9 mouse cellular contexts compared by ENCODE assay signal in genomic region chr11:52764461-52764893, GRCm38 (mm10). TPM values are rescaled to one million over a fixed set of nuclear protein-coding genes. Genes with fewer than 3 reads are reported as not detected.
DNase-seq lines count a peak whose midpoint lies in the region; ATAC-seq lines count a peak whose summit lies in the region.
"Had no signal": no experiment of that assay in that cellular context is flagged by ENCODE, and none has a peak within 500 bp of the region (broad histone marks: within the 10 kb centered on the region; RNA-seq: fewer than 3 reads in every experiment).

TSS of gene Fstl4 (plus strand) at chr11:52764634.

- H3K4me1 ChIP-seq in embryonic facial prominence, embryonic 11.5 days (ENCODE audit: control insufficient read depth, insufficient read depth, low read length): no peaks in the 10 kb centered on the region; the same call in 1 of the 2 replicates
- peaks cover 16% of the 10 kb centered on the region for H3K4me1 ChIP-seq in lung, embryonic 15.5 days

- H3K4me2 ChIP-seq in embryonic facial prominence, embryonic 11.5 days (ENCODE audit: low read depth, low read length): peak within 1 kb of the TSS; percentile 97
- peak within 1 kb of the TSS; percentile 95 for H3K4me2 ChIP-seq in lung, embryonic 15.5 days

- peak within 1 kb of the TSS; percentile 54 for H3K9ac ChIP-seq in embryonic facial prominence, embryonic 11.5 days (replicated peaks; ENCODE audit: low read length)
- H3K9ac ChIP-seq in lung, embryonic 15.5 days: peak within 1 kb of the TSS; percentile 50

- no peak within 1 kb of the TSS for H3K27ac ChIP-seq in embryonic facial prominence, embryonic 11.5 days (replicated peaks; ENCODE audit: low read depth, low read length)
- H3K27ac ChIP-seq in lung, embryonic 15.5 days: no peak within 1 kb of the TSS

- no peak for ATAC-seq in embryonic facial prominence, embryonic 11.5 days (replicated peaks; ENCODE audit: insufficient number of reproducible peaks, low FRiP score, low TSS enrichment, low read depth)
- ATAC-seq in lung, embryonic 15.5 days (ENCODE audit: borderline replicate concordance, extremely low read depth, low FRiP score, low TSS enrichment): no peak
- ATAC-seq: Patski had no signal

- no peaks in the 10 kb centered on the region for H3K36me3 ChIP-seq in embryonic facial prominence, embryonic 11.5 days (replicated peaks; ENCODE audit: control insufficient read depth, insufficient read depth, low read depth, low read length)
- no peaks in the 10 kb centered on the region for H3K36me3 ChIP-seq in lung, embryonic 15.5 days

- H3K27me3 ChIP-seq in embryonic facial prominence, embryonic 11.5 days (ENCODE audit: control insufficient read depth, insufficient read depth, low read length): peaks cover 35% of the 10 kb centered on the region
- H3K27me3 ChIP-seq in lung, embryonic 15.5 days: peaks cover 57% of the 10 kb centered on the region

- DNase-seq in left cerebral cortex, adult 18-20 months (ENCODE audit: low spot score in 2 of 2): peak; percentile 62 to 75
- DNase-seq in left cerebral cortex, adult 11 months (ENCODE audit: low spot score): no peak
- peak; percentile 35 for DNase-seq in embryonic facial prominence, embryonic 11.5 days (ENCODE audit: low spot score)
- DNase-seq in heart, postnatal 4 days: peak; percentile 57
- DNase-seq in layer of hippocampus, adult 9-11 months: peak; percentile 23
- peak; percentile 55 for DNase-seq in right cerebral cortex, postnatal 14 days
- no peak for DNase-seq in ovary, adult 18-20 months (ENCODE audit: low spot score)

- H3K9me3 ChIP-seq in embryonic facial prominence, embryonic 11.5 days (replicated peaks; ENCODE audit: control insufficient read depth, low read length): no peaks in the 10 kb centered on the region
- no peaks in the 10 kb centered on the region for H3K9me3 ChIP-seq in lung, embryonic 15.5 days

- WGBS in embryonic facial prominence, embryonic 11.5 days: under 1% methylated on average over 43 of the region's 48 CpGs
- under 1% methylated on average over 48 of the region's 48 CpGs for WGBS in lung, embryonic 15.5 days

- H3K4me3 ChIP-seq in embryonic facial prominence, embryonic 11.5 days (ENCODE audit: low read depth, low read length): peak within 1 kb of the TSS; percentile 54
- peak within 1 kb of the TSS; percentile 56 for H3K4me3 ChIP-seq in lung, embryonic 15.5 days

RNA-seq across cellular contexts. Expression of gene Fstl4, which starts in this region (rescaled TPM):
- total RNA-seq in left cerebral cortex, adult 18-20 months (2021): 10 to 100 TPM; 30.0 to 36.2 TPM
- polyA plus RNA-seq in embryonic facial prominence, embryonic 11.5 days (2014; fragmentation: Nextera tagmentation; extraction: Ambion mirVana): 1.0 and 2.5 TPM in 2 replicates
- total RNA-seq in heart, postnatal 4 days (2021): 10 to 100 TPM; 16.6 to 17.4 TPM
- 10.0 and 10.9 TPM in 2 replicates for polyA plus RNA-seq in lung, embryonic 15.5 days (2015; fragmentation: Nextera tagmentation; extraction: Ambion mirVana)
- polyA plus RNA-seq: Patski had no signal

Comparison
In these comparisons a context has a peak if more than half of its experiments do, and no peak if none do; other contexts are left out.
1. DNase-seq: peak in left cerebral cortex, adult 18-20 months (2 of 2), embryonic facial prominence, embryonic 11.5 days (single experiment), heart, postnatal 4 days (single experiment), layer of hippocampus, adult 9-11 months (single experiment) and right cerebral cortex, postnatal 14 days (single experiment); none in left cerebral cortex, adult 11 months (single experiment) and ovary, adult 18-20 months (single experiment).